Mouse (Mus musculus) liver, postnatal 0 days (tissue): ENCODE results near the gene Gjd3. TPM values are rescaled to one million over a fixed set of nuclear protein-coding genes. Genes with fewer than 3 reads are reported as not detected.
A peak's percentile ranks its signal among the peaks of the same experiment; 100 is the strongest.
"Not testable (repeated sequence)": the region's sequence is repeated elsewhere in the genome, so short reads cannot be mapped to it uniquely, and the experiment has no call there.

Experiments
- ATAC-seq: fragments of 200-750 bp; cut with Nextera tagmentation; 2 replicates; pipeline ENCODE4 v1.8.0; 2017; ENCODE audit warnings: mild to moderate bottlenecking, moderate library complexity
- DNase-seq: peaks from one replicate; pipeline ENCODE4 v3.0.0-alpha.2; 2016
- H3K27ac ChIP-seq: fragments of 300-500 bp; sonication (generic); 2 replicates; pipeline ENCODE4 v1.5.1; 2014; ENCODE audit warnings: antibody characterized with exemption, moderate library complexity, mild to moderate bottlenecking, low read depth
- H3K27me3 ChIP-seq: fragments of 300-500 bp; sonication (generic); 2 replicates; pipeline ENCODE4 v1.6.1; 2014; ENCODE audit warnings: low read length, control low read depth, mixed read lengths; ENCODE audit not compliant: insufficient read depth
- H3K36me3 ChIP-seq: fragments of 300-500 bp; sonication (generic); replicated peaks from 2 replicates; pipeline ENCODE4 v1.6.1; 2014; ENCODE audit warnings: mild to moderate bottlenecking, control low read depth, low read length, moderate library complexity, mixed read lengths; ENCODE audit not compliant: insufficient read depth
- H3K4me1 ChIP-seq: fragments of 300-500 bp; sonication (generic); 2 replicates; pipeline ENCODE4 v1.6.1; 2014; ENCODE audit warnings: antibody characterized with exemption, mild to moderate bottlenecking, control low read depth; ENCODE audit not compliant: insufficient read depth
- H3K4me2 ChIP-seq: fragments of 300-500 bp; sonication (generic); 2 replicates; pipeline ENCODE4 v1.6.1; 2014; ENCODE audit warnings: low read depth, mild to moderate bottlenecking, low read length, moderate library complexity, mixed read lengths
- H3K4me3 ChIP-seq: fragments of 300-500 bp; sonication (generic); 2 replicates; pipeline ENCODE4 v1.5.1; 2014; ENCODE audit warnings: low read depth, low read length
- H3K9ac ChIP-seq: fragments of 300-500 bp; sonication (generic); replicated peaks from 2 replicates; pipeline ENCODE4 v1.6.1; 2014; ENCODE audit warnings: mild to moderate bottlenecking, moderate library complexity
- H3K9me3 ChIP-seq: fragments of 300-500 bp; sonication (generic); 2 replicates; pipeline ENCODE4 v1.6.1; 2016; ENCODE audit warnings: mild to moderate bottlenecking, control low read depth, low read length, mixed read lengths
- CTCF ChIP-seq: sonication (generic); IDR thresholded peaks from 2 replicates; pipeline ENCODE4 v1.5.1; 2016; ENCODE audit warnings: antibody characterized with exemption, low read depth
- EP300 ChIP-seq: IDR thresholded peaks from 2 replicates; pipeline ENCODE4 v1.6.1; 2016; ENCODE audit warnings: antibody characterized with exemption, low read depth, mild to moderate bottlenecking
- WGBS: fragments of 180-500 bp; shearing (Covaris S2); extraction: QIAGEN DNeasy Blood & Tissue Kit; methylation state at CpG from one replicate; pipeline ENCODE4 v1.1.7; 2014; ENCODE audit not compliant: insufficient replicate concordance; 5-methylcytosine and 5-hydroxymethylcytosine counted together
- polyA plus RNA-seq: library from polyadenylated mRNA; unstranded; fragments of >200 nt; fragmentation: Nextera tagmentation; extraction: Ambion mirVana; gene quantifications from 2 replicates; pipeline ENCODE4 v1.2.1, GENCODE M21; 2015

The Gjd3 gene
- polyA plus RNA-seq, 1 experiment from 2014 or later: not detected

GRCm38 (mm10) chr11:98999243-98999642 is 16.4 kb upstream of the Gjd3 start:
- Histone ChIP-seq H3K9me3 (no peaks in the 10 kb centered on the region), H3K36me3 (peaks cover 98% of the 10 kb centered on the region), H3K9ac (no peak overlapping the region), H3K4me2 (no peak overlapping the region), H3K4me3 (no peak overlapping the region), H3K27ac (no peak overlapping the region), H3K4me1 (no peaks in the 10 kb centered on the region), H3K27me3 (no peaks in the 10 kb centered on the region)
- TF ChIP-seq EP300 (no peak), CTCF (no peak)
- ATAC-seq (no peak), DNase-seq (no peak)
- 93% methylated on average over 11 of the region's 11 CpGs for WGBS

- no peak overlapping the region for H3K27ac ChIP-seq
- ATAC-seq (no peak), DNase-seq (no peak)
- TF ChIP-seq CTCF: peak; percentile 33; the same call in 1 of the 2 replicates
- no peak for TF ChIP-seq EP300
- no peak overlapping the region for H3K4me2 ChIP-seq
- H3K27me3 ChIP-seq: no peaks in the 10 kb centered on the region
- peaks cover 98% of the 10 kb centered on the region for H3K36me3 ChIP-seq
- H3K9ac ChIP-seq: no peak overlapping the region
- no peaks in the 10 kb centered on the region for H3K9me3 ChIP-seq
- no peak overlapping the region for H3K4me3 ChIP-seq
- no peaks in the 10 kb centered on the region for H3K4me1 ChIP-seq
Observed at GRCm38 (mm10) chr11:98998776-98999175, 16.0 kb upstream of the Gjd3 start.

DNA sequence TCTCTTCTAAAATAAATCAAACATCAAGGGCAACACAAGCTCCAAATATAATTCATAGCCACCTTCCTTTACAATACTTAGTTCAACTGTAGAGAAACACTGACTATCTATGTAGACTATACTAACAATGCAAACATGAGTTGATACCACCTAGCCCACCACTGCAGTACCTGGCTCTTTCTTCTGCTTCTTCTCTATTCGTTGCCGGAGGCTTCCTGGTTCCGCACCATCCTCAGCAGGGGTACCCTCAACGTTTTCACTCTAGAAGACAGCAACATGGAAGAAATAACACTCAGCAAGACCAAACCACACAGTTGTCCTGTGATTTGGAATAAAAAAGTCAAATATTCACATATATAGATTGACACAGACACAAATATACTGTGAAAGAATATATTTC is 14.8 kb upstream of the Gjd3 start:
- ATAC-seq: no peak
- no peaks in the 10 kb centered on the region for H3K27me3 ChIP-seq
- TF ChIP-seq EP300: no peak
- TF ChIP-seq CTCF: no peak
- no peak overlapping the region for H3K27ac ChIP-seq
- peaks cover 98% of the 10 kb centered on the region for H3K36me3 ChIP-seq
- H3K4me1 ChIP-seq: no peaks in the 10 kb centered on the region
- H3K4me2 ChIP-seq: no peak overlapping the region
- WGBS: 93% methylated on average over 4 of the region's 4 CpGs
- no peaks in the 10 kb centered on the region for H3K9me3 ChIP-seq
- DNase-seq: no peak
- no peak overlapping the region for H3K4me3 ChIP-seq
- H3K9ac ChIP-seq: no peak overlapping the region

GRCm38 (mm10) chr11:98995987-98996386 is 13.2 kb upstream of the Gjd3 start:
- WGBS: 94% methylated on average over 7 of the region's 7 CpGs

DNA sequence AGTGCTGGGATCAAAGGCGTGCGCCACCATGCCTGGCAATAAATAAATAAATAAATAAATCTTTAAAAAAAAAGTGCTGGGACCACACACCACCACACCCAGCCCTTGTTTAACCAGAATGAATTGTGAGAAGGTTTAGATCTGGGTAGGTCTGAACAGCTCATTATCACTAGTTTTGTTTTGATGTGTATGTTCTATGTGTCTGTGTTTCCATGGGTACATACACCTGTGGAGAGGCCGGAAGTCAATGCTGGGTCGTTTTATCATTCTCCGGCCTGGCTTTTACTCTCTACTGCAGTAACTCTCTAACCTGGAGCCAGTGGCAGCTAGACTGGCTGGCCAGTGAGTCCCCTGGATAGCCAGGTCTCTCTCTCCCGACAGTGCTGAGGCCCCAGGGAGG is 8.1 kb upstream of the Gjd3 start:
- WGBS: 90% methylated on average over 6 of the region's 6 CpGs
- H3K36me3 ChIP-seq: peaks cover 58% of the 10 kb centered on the region
- H3K4me1 ChIP-seq: no peaks in the 10 kb centered on the region
- no peak for TF ChIP-seq CTCF
- TF ChIP-seq EP300: no peak
- no peaks in the 10 kb centered on the region for H3K27me3 ChIP-seq
- H3K9me3 ChIP-seq: no peaks in the 10 kb centered on the region
- no peak for DNase-seq
- no peak for ATAC-seq
- H3K9ac ChIP-seq: no peak overlapping the region
- no peak overlapping the region for H3K4me2 ChIP-seq
- H3K27ac ChIP-seq: no peak overlapping the region
- no peak overlapping the region for H3K4me3 ChIP-seq

More at GRCm38 (mm10) chr11:98995987-98996386, 13.2 kb upstream of the Gjd3 start:
- Histone ChIP-seq H3K4me1 (no peaks in the 10 kb centered on the region), H3K9me3 (no peaks in the 10 kb centered on the region), H3K27ac (no peak overlapping the region), H3K4me2 (no peak overlapping the region), H3K4me3 (no peak overlapping the region), H3K27me3 (no peaks in the 10 kb centered on the region), H3K36me3 (peaks cover 96% of the 10 kb centered on the region), H3K9ac (no peak overlapping the region)
- DNase-seq (no peak), ATAC-seq (no peak)
- TF ChIP-seq CTCF (no peak), EP300 (no peak)

DNA sequence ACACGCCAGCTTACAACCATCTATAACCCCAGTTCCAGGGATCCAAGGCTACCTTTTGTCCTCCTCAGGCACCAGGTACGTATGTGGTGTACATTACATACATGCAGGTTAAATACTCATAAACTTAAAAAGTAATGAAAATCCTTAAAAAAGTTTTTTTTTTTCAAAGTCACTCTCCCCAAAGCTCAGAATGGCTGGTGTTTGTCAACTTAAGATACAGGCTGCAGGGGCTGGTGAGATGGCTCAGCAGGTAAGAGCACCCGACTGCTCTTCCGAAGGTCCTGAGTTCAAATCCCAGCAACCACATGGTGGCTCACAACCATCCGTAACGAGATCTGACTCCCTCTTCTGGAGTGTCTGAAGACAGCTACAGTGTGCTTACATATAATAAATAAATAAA is 5.4 kb upstream of the Gjd3 start:
- 98% methylated on average over 4 of the region's 6 CpGs for WGBS
- H3K4me2 ChIP-seq, H3K9ac ChIP-seq, ATAC-seq, H3K4me1 ChIP-seq, H3K4me3 ChIP-seq, DNase-seq, H3K27ac ChIP-seq, H3K9me3 ChIP-seq: not testable (repeated sequence)
- Histone ChIP-seq H3K36me3 (peaks cover 32% of the 10 kb centered on the region), H3K27me3 (peaks cover 11% of the 10 kb centered on the region)

DNA sequence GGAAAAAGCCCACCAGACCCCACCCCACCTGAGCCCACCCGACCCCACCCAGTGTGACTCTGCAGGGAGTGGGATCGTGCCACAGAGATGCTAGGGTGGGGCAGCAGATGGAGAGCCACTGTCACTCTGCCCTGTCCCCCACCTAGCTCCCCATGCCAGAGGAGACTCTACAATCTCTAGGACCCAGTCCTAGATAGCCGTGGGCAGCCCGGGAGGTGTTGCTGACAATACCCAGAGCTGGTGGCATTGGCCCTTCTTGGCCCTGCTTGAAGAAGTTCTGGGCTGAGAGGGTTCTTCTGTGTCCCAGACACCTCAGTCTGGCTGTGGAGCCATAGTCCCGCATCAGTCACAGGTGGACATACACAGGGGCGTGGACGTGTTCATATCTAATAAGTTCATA is 2.7 kb upstream of the Gjd3 start:
- TF ChIP-seq CTCF (no peak), EP300 (no peak)
- H3K9me3 ChIP-seq: no peaks in the 10 kb centered on the region
- ATAC-seq (no peak), DNase-seq (no peak)
- no peak overlapping the region for H3K4me2 ChIP-seq
- H3K27ac ChIP-seq: no peak overlapping the region
- 84% methylated on average over 7 of the region's 7 CpGs for WGBS
- no peak overlapping the region for H3K9ac ChIP-seq
- H3K36me3 ChIP-seq: peaks cover 9% of the 10 kb centered on the region; the same call in 1 of the 2 replicates
- peaks cover 33% of the 10 kb centered on the region for H3K27me3 ChIP-seq
- peaks cover 8% of the 10 kb centered on the region for H3K4me1 ChIP-seq
- H3K4me3 ChIP-seq: no peak overlapping the region
